Mouse (Mus musculus): ENCODE results near the gene Pabpc4. TPM values are rescaled to one million over a fixed set of nuclear protein-coding genes. Genes with fewer than 3 reads are reported as not detected.
"Not testable (repeated sequence)": the region's sequence is repeated elsewhere in the genome, so short reads cannot be mapped to it uniquely, and the experiment has no call there.

The Pabpc4 gene
- polyA plus RNA-seq, 1 experiment from 2014 or later = 32.9 TPM

DNA sequence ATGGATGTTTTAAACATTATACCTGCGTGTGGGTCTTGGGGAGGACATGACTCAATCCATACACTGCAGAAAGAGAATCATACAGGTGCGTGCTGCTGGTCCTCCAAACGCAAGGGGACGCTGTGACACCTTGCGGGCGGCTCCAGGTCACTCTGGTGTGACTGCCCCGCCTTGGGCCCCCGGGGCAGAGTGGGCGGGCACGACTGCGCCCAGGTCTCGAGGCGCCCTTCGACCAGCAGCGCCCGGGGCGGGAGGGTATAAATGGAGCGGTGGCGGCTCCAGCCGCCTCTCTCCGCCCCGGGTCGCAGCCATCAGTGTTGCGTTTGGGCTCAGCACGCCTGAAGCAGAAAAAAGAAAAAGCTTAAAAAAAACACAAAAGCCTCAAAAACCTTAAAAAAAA lies 20.3 kb downstream of the Pabpc4 start:
- H3K9ac ChIP-seq = peak overlapping the region; percentile 60
- under 1% methylated on average over 25 of the region's 25 CpGs for WGBS
- peak; percentile 93 for ATAC-seq (ENCODE audit: low FRiP score)

DNA sequence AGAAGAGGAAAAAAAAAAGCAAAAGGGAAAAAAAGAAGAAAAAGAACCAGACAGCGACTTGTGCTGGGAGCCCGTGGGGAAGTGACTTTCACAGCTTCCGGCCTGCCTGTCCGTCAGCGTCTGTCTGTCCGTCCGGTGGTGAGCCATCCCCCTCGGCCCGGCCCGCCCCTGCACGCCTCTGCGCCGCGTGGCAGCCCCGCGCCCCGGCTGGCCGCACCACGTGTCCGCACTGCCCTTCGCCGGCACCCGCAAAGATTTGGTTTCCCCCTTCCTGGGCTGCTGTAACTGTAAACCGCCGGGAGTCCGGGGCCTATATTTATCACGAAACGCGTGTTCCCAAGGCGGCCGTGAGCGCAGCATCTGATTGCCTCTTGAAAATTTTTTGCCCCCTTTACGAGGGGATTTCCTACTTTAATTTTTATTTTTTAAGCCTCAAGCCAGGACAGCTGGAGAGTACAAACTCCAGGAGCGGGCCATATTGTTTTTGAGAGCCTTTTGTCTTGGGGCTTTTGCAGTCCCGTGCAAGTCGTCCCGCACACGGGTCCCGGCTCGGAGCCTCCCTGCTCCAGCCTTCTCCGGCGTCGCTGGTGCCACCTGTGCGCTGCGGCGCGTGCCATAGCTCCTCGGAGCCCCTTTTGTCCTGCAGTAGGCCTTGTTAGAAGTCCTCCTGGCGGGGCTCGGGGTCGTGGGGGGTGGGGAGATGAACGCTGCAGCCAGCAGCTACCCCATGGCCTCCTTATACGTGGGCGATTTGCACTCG lies 20.9 kb downstream of the Pabpc4 start:
- Histone ChIP-seq H3K4me3 (replicated peaks; ENCODE audit: low read length) (peak overlapping the region; percentile 45), H3K4me2 (replicated peaks) (peak overlapping the region; percentile 89), H3K4me1 (replicated peaks; ENCODE audit: control insufficient read depth, insufficient read depth, low read length) (peaks cover 27% of the 10 kb centered on the region), H3K9ac (peak overlapping the region; percentile 60), H3K36me3 (replicated peaks; ENCODE audit: control insufficient read depth, insufficient read depth) (peaks cover 16% of the 10 kb centered on the region), H3K27ac (0 out of 2 replicates have a peak overlapping the region, but pooled peaks have one; percentile 48)
- not testable (repeated sequence) for H3K27me3 ChIP-seq (ENCODE audit: control insufficient read depth, insufficient read depth, low read length); DNase-seq (ENCODE audit: low spot score); H3K9me3 ChIP-seq (ENCODE audit: control insufficient read depth, low read length)
- ATAC-seq (ENCODE audit: low FRiP score) = peak; percentile 53; the same call in 1 of the 2 replicates
- 0% methylated on average over 41 of the region's 55 CpGs for WGBS

More for the DNA sequence above, 20.3 kb downstream of the Pabpc4 start:
- Histone ChIP-seq H3K9me3 (ENCODE audit: control insufficient read depth, low read length) (no peaks in the 10 kb centered on the region), H3K36me3 (replicated peaks; ENCODE audit: control insufficient read depth, insufficient read depth) (peaks cover 10% of the 10 kb centered on the region), H3K4me1 (replicated peaks; ENCODE audit: control insufficient read depth, insufficient read depth, low read length) (peaks cover 27% of the 10 kb centered on the region), H3K4me3 (replicated peaks; ENCODE audit: low read length) (peak overlapping the region; percentile 45), H3K27me3 (ENCODE audit: control insufficient read depth, insufficient read depth, low read length) (no peaks in the 10 kb centered on the region), H3K4me2 (replicated peaks) (peak overlapping the region; percentile 89), H3K27ac (peak overlapping the region; percentile 48; the same call in 1 of the 2 replicates)
- peak; percentile 87 for DNase-seq (ENCODE audit: low spot score)

- Histone ChIP-seq H3K9ac (peak overlapping the region; percentile 60), H3K4me3 (replicated peaks; ENCODE audit: low read length) (peak overlapping the region; percentile 45), H3K4me1 (replicated peaks; ENCODE audit: control insufficient read depth, insufficient read depth, low read length) (peaks cover 27% of the 10 kb centered on the region), H3K4me2 (replicated peaks) (peak overlapping the region; percentile 89), H3K36me3 (replicated peaks; ENCODE audit: control insufficient read depth, insufficient read depth) (peaks cover 21% of the 10 kb centered on the region)
- not testable (repeated sequence) for H3K9me3 ChIP-seq (ENCODE audit: control insufficient read depth, low read length); DNase-seq (ENCODE audit: low spot score); H3K27me3 ChIP-seq (ENCODE audit: control insufficient read depth, insufficient read depth, low read length); ATAC-seq (ENCODE audit: low FRiP score); H3K27ac ChIP-seq
- WGBS = 2% methylated on average over 13 of the region's 15 CpGs
These were observed 21.5 kb downstream of the Pabpc4 start for GRCm38 (mm10) chr4:123283675-123284064.

GRCm38 (mm10) chr4:123284731-123285624 lies 22.8 kb downstream of the Pabpc4 start:
- Histone ChIP-seq H3K9me3 (ENCODE audit: control insufficient read depth, low read length) (no peaks in the 10 kb centered on the region), H3K36me3 (replicated peaks; ENCODE audit: control insufficient read depth, insufficient read depth) (peaks cover 34% of the 10 kb centered on the region), H3K9ac (peak overlapping the region; percentile 60), H3K27me3 (ENCODE audit: control insufficient read depth, insufficient read depth, low read length) (no peaks in the 10 kb centered on the region), H3K4me2 (replicated peaks) (peak overlapping the region; percentile 89), H3K4me1 (replicated peaks; ENCODE audit: control insufficient read depth, insufficient read depth, low read length) (peaks cover 27% of the 10 kb centered on the region), H3K27ac (no peak overlapping the region), H3K4me3 (replicated peaks; ENCODE audit: low read length) (peak overlapping the region; percentile 45; the same call in 1 of the 2 replicates)
- WGBS = 80% methylated on average over 6 of the region's 6 CpGs
- DNase-seq (ENCODE audit: low spot score) (no peak), ATAC-seq (ENCODE audit: low FRiP score) (no peak)

GRCm38 (mm10) chr4:123286790-123287189 lies 24.6 kb downstream of the Pabpc4 start:
- ATAC-seq (ENCODE audit: low FRiP score) (no peak), DNase-seq (ENCODE audit: low spot score) (no peak)
- WGBS = 92% methylated on average over 2 of the region's 2 CpGs
- H3K9ac ChIP-seq = no peak overlapping the region
- H3K27ac ChIP-seq = no peak overlapping the region
- no peaks in the 10 kb centered on the region for H3K27me3 ChIP-seq (ENCODE audit: control insufficient read depth, insufficient read depth, low read length)
- no peaks in the 10 kb centered on the region for H3K9me3 ChIP-seq (ENCODE audit: control insufficient read depth, low read length)
- H3K36me3 ChIP-seq (replicated peaks; ENCODE audit: control insufficient read depth, insufficient read depth) = peaks cover 48% of the 10 kb centered on the region
- H3K4me2 ChIP-seq (replicated peaks) = no peak overlapping the region
- no peak overlapping the region for H3K4me3 ChIP-seq (replicated peaks; ENCODE audit: low read length)
- H3K4me1 ChIP-seq (replicated peaks; ENCODE audit: control insufficient read depth, insufficient read depth, low read length) = peaks cover 27% of the 10 kb centered on the region

GRCm38 (mm10) chr4:123289038-123289437 lies 26.9 kb downstream of the Pabpc4 start:
- ATAC-seq (ENCODE audit: low FRiP score) (no peak), DNase-seq (ENCODE audit: low spot score) (no peak)
- Histone ChIP-seq H3K4me2 (replicated peaks) (no peak overlapping the region), H3K4me3 (replicated peaks; ENCODE audit: low read length) (no peak overlapping the region), H3K36me3 (replicated peaks; ENCODE audit: control insufficient read depth, insufficient read depth) (peaks cover 70% of the 10 kb centered on the region), H3K27me3 (ENCODE audit: control insufficient read depth, insufficient read depth, low read length) (no peaks in the 10 kb centered on the region), H3K4me1 (replicated peaks; ENCODE audit: control insufficient read depth, insufficient read depth, low read length) (peaks cover 23% of the 10 kb centered on the region), H3K27ac (no peak overlapping the region), H3K9ac (no peak overlapping the region), H3K9me3 (ENCODE audit: control insufficient read depth, low read length) (no peaks in the 10 kb centered on the region)
- 92% methylated on average over 12 of the region's 12 CpGs for WGBS

DNA sequence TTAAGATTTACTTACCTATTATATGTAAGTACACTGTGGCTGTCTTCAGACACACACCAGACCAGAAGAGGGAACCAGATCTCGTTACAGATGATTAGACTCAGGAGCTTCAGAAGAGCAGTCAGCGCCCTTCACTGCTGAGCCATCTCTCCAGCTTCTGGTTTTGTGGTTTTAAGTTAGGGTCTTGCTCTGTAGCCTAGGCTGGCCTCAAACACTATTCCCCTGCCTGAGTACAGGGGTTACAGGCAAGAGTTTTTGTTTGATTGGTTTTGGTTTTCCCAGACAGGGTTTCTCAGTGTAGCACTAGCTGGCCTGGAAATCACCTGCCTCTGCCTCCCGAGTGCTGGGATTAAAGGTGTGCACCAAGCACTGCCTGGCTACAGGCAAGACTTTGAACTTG lies 30.2 kb downstream of the Pabpc4 start:
- H3K4me2 ChIP-seq (replicated peaks) = no peak overlapping the region
- H3K27ac ChIP-seq = no peak overlapping the region
- H3K4me1 ChIP-seq (replicated peaks; ENCODE audit: control insufficient read depth, insufficient read depth, low read length) = no peaks in the 10 kb centered on the region
- H3K36me3 ChIP-seq (replicated peaks; ENCODE audit: control insufficient read depth, insufficient read depth) = peaks cover 95% of the 10 kb centered on the region
- DNase-seq (ENCODE audit: low spot score) = no peak
- 92% methylated on average over 3 of the region's 3 CpGs for WGBS
- ATAC-seq (ENCODE audit: low FRiP score) = no peak
- H3K9me3 ChIP-seq (ENCODE audit: control insufficient read depth, low read length) = no peaks in the 10 kb centered on the region
- H3K27me3 ChIP-seq (ENCODE audit: control insufficient read depth, insufficient read depth, low read length) = no peaks in the 10 kb centered on the region
- no peak overlapping the region for H3K4me3 ChIP-seq (replicated peaks; ENCODE audit: low read length)
- H3K9ac ChIP-seq = no peak overlapping the region

GRCm38 (mm10) chr4:123292989-123293388 lies 30.8 kb downstream of the Pabpc4 start:
- H3K36me3 ChIP-seq (replicated peaks; ENCODE audit: control insufficient read depth, insufficient read depth) = peaks cover 95% of the 10 kb centered on the region
- no peaks in the 10 kb centered on the region for H3K27me3 ChIP-seq (ENCODE audit: control insufficient read depth, insufficient read depth, low read length)
- H3K4me1 ChIP-seq (replicated peaks; ENCODE audit: control insufficient read depth, insufficient read depth, low read length) = no peaks in the 10 kb centered on the region
- H3K9me3 ChIP-seq (ENCODE audit: control insufficient read depth, low read length) = no peaks in the 10 kb centered on the region
- no peak overlapping the region for H3K4me2 ChIP-seq (replicated peaks)
- no peak overlapping the region for H3K27ac ChIP-seq
- 95% methylated on average over 7 of the region's 7 CpGs for WGBS
- DNase-seq (ENCODE audit: low spot score) (no peak), ATAC-seq (ENCODE audit: low FRiP score) (no peak)
- no peak overlapping the region for H3K9ac ChIP-seq
- H3K4me3 ChIP-seq (replicated peaks; ENCODE audit: low read length) = no peak overlapping the region

Measured in hindbrain, embryonic 14.5 days (tissue).